Mouse (Mus musculus) activated CD4-positive, CD25-positive, alpha-beta regulatory T cell (primary cell): Measurements from ENCODE around the gene Gng8. TPM values are rescaled to one million over a fixed set of nuclear protein-coding genes. Genes with fewer than 3 reads are reported as not detected.

Source experiments
- polyA plus RNA-seq, 2 experiments: library from polyadenylated mRNA; unstranded; fragments of 100-300 nt; shearing (Covaris generic); gene quantifications; one replicate each; pipeline ENCODE4 v1.2.1; 2017

The Gng8 gene
- polyA plus RNA-seq: not detected

GRCm38 (mm10) chr7:16891641-16892351, at the start of gene Gng8:
TSS of gene Gng8 (plus strand) at chr7:16891786.

GRCm38 (mm10) chr7:16842645-16843063, 48.9 kb upstream of the Gng8 start, which contains the start of gene Prkd2:
TSS of gene Prkd2 (plus strand) at chr7:16842902.

DNA sequence AGATGAGACGGTGACA, 16.5 kb upstream of the Gng8 start, which contains the start of gene Dact3:
Gene Dact3, plus strand, starts transcription at position 8 of the 16 bp plus-strand sequence.

DNA sequence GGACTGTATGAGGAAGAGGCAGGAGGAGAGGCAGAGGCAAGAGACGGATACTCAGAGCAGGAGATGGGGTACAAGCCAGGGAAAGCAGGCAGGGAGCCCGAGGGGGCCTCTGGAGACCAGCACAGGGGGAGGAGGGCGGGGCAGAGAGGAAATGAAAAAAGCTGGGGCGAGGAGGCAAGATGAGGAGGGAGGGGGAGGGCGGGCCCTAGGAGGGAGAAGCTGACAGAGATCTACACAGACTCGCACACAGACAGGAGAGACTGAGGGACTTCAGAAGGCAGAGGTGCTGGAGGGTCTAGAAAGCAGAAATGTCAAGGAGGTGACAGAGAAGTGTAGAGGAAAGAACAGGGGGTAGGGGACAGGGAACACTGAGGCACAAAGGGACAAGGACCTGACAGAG, 14.7 kb downstream of the Gng8 start, which contains the start of gene Ptgir:
Gene Ptgir, plus strand, starts transcription at position 210 of the 400 bp plus-strand sequence.

GRCm38 (mm10) chr7:16924037-16924834, 32.6 kb downstream of the Gng8 start, which contains the start of gene Calm3:
TSS of gene Calm3 (minus strand) at chr7:16924114.

DNA sequence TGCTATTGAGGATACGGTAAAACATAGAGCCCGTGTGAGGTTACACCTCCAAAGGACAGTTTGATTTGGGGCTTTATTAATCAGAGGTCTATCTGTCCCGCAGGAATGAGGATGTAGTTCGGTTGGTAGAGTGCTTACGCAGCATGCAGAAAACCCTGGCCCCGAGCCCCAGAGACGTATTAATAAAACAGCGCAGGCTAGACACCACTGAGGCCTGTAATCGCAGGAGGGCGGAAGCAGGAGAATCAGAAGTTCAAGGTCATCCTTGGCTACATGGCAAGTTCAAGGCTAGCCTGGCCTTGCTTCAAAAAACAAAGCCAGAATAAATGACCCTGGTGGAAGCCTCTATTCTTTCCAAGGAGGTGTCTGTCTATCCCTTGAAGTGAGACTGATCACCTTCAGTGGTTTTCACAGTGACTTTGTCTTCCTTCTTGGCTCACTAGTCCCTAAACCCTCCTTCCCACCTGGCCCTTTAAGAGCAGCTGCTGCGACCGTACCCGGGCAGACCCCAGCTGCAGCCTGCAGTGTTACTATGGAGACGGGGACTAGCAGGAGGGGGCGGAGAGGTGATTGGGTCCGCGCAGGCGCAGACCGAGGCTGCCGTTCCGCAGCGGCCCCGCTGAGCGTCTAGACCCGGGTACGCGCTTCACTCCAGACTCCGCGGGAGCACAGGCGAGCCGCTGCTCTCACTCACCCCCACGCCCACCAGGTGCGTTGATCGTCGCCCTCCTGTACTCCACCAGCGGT, 52.6 kb downstream of the Gng8 start, which contains the start of gene Pnmal2:
Gene Pnmal2, plus strand, starts transcription at position 622 of the 747 bp plus-strand sequence.

Other genes with a start within 250 kb of the Gng8 start
- gene Ceacam15, start 216.1 kb upstream of the Gng8 start, polyA plus RNA-seq: under 1 TPM; 0.68 to 0.79 TPM
- not detected for gene Ceacam9, start 169.9 kb upstream of the Gng8 start, polyA plus RNA-seq
- gene Ap2s1, start 153.4 kb upstream of the Gng8 start, polyA plus RNA-seq: 100 to 1,000 TPM; 259 to 270 TPM
- 100 to 1,000 TPM; 197 to 316 TPM for gene Slc1a5, start 110.4 kb upstream of the Gng8 start, polyA plus RNA-seq
- 10 to 100 TPM; 61.5 to 74.8 TPM for gene Strn4, start 75.9 kb upstream of the Gng8 start, polyA plus RNA-seq
- gene Fkrp, start 75.1 kb upstream of the Gng8 start, polyA plus RNA-seq: 10 to 100 TPM; 19.1 to 22.7 TPM
- 100 to 1,000 TPM; 143 to 190 TPM for gene Prkd2, start 48.9 kb upstream of the Gng8 start, polyA plus RNA-seq
- under 1 TPM; 0.07 to 0.42 TPM for gene Dact3, start 16.5 kb upstream of the Gng8 start, polyA plus RNA-seq
- gene Ptgir, start 14.7 kb downstream of the Gng8 start, polyA plus RNA-seq: 10 to 100 TPM; 11.2 to 16.3 TPM
- 100 to 1,000 TPM; 191 to 201 TPM for gene Calm3, start 32.3 kb downstream of the Gng8 start, polyA plus RNA-seq
- gene Pnmal2, start 52.9 kb downstream of the Gng8 start, polyA plus RNA-seq: not detected
- gene Pnmal1, start 67.9 kb downstream of the Gng8 start, polyA plus RNA-seq: under 1 TPM in 1 of 2 experiments, not detected in 1; 0.07 TPM
- 1 to 10 TPM; 2.2 to 3.0 TPM for gene Gm42372, start 91.3 kb downstream of the Gng8 start, polyA plus RNA-seq
- under 1 TPM; 0.05 to 0.31 TPM for gene Ccdc8, start 100.9 kb downstream of the Gng8 start, polyA plus RNA-seq
- gene Ppp5c, start 136.1 kb downstream of the Gng8 start, polyA plus RNA-seq: 100 to 1,000 TPM in 1 of 2 experiments, 10 to 100 TPM in 1; 99.7 to 101 TPM
- gene Hif3a, start 170.6 kb downstream of the Gng8 start, polyA plus RNA-seq: under 1 TPM in 1 of 2 experiments, not detected in 1; 0.98 TPM
- gene Psg16, start 182.3 kb downstream of the Gng8 start, polyA plus RNA-seq: under 1 TPM; 0.43 to 0.69 TPM